Mouse (Mus musculus): ENCODE results near the gene Peli3. TPM values are rescaled to one million over a fixed set of nuclear protein-coding genes. Genes with fewer than 3 reads are reported as not detected.

Peli3 gene
- polyA plus RNA-seq, 1 experiment from 2014 or later: 0.81 TPM

- Histone ChIP-seq H3K4me2 (ENCODE audit: low read length) (no peak overlapping the region), H3K9ac (ENCODE audit: low read length) (no peak overlapping the region), H3K4me1 (ENCODE audit: control insufficient read depth in 2 of 2, insufficient read depth in 2 of 2, low read length in 2 of 2) (no peaks in the 10 kb centered on the region), H3K36me3 (ENCODE audit: control insufficient read depth, insufficient read depth, low read length) (no peaks in the 10 kb centered on the region; the same call in 1 of the 2 replicates), H3K27ac (replicated peaks in 1 of 2; ENCODE audit: control insufficient read depth in 1 of 2, insufficient read depth in 1 of 2, low read depth in 2 of 2, low read length in 2 of 2) (no peak overlapping the region), H3K4me3 (ENCODE audit: control insufficient read depth in 1 of 2, insufficient read depth in 1 of 2, low read depth in 1 of 2, low read length in 2 of 2) (no peak overlapping the region), H3K27me3 (ENCODE audit: control insufficient read depth, insufficient read depth, low read length) (no peaks in the 10 kb centered on the region), H3K9me3 (ENCODE audit: control insufficient read depth, low read length) (no peaks in the 10 kb centered on the region)
- ATAC-seq (ENCODE audit: insufficient number of reproducible peaks, insufficient read depth, low FRiP score, low read depth): no peak
- WGBS: 78% methylated on average over 4 of the region's 4 CpGs
Observed at GRCm38 (mm10) chr19:4883961-4884360, 59.0 kb downstream of the Peli3 start.

Other genes with a start within 250 kb of the Peli3 start
- gene Gm960, start 244.5 kb downstream of the Peli3 start, polyA plus RNA-seq (2014; fragmentation: Nextera tagmentation; extraction: Ambion mirVana): 1.1 TPM in 2 replicates
- 0.24 and 0.27 TPM in 2 replicates for gene Sptbn2, start 232.0 kb downstream of the Peli3 start, polyA plus RNA-seq (2014; fragmentation: Nextera tagmentation; extraction: Ambion mirVana)
- gene Rbm4b, start 186.6 kb downstream of the Peli3 start, polyA plus RNA-seq (2014; fragmentation: Nextera tagmentation; extraction: Ambion mirVana): 34.1 and 35.2 TPM in 2 replicates
- 55.9 and 63.1 TPM in 2 replicates for gene Rbm4, start 149.2 kb downstream of the Peli3 start, polyA plus RNA-seq (2014; fragmentation: Nextera tagmentation; extraction: Ambion mirVana)
- 20.9 and 24.4 TPM in 2 replicates for gene Gm21992, start 131.5 kb downstream of the Peli3 start, polyA plus RNA-seq (2014; fragmentation: Nextera tagmentation; extraction: Ambion mirVana)
- gene Rbm14, start 131.5 kb downstream of the Peli3 start, polyA plus RNA-seq (2014; fragmentation: Nextera tagmentation; extraction: Ambion mirVana): 41.5 and 42.6 TPM in 2 replicates
- gene Ccs, start 103.8 kb downstream of the Peli3 start, polyA plus RNA-seq (2014; fragmentation: Nextera tagmentation; extraction: Ambion mirVana): 38.8 and 39.0 TPM in 2 replicates
- gene Ccdc87, start 103.8 kb downstream of the Peli3 start, polyA plus RNA-seq (2014; fragmentation: Nextera tagmentation; extraction: Ambion mirVana): not detected in 2 replicates
- 36.9 and 39.2 TPM in 2 replicates for gene Ctsf, start 88.0 kb downstream of the Peli3 start, polyA plus RNA-seq (2014; fragmentation: Nextera tagmentation; extraction: Ambion mirVana)
- gene Actn3, start 65.2 kb downstream of the Peli3 start, polyA plus RNA-seq (2014; fragmentation: Nextera tagmentation; extraction: Ambion mirVana): 1.5 and 2.0 TPM in 2 replicates
- 7.2 and 8.2 TPM in 2 replicates for gene Zdhhc24, start 64.5 kb downstream of the Peli3 start, polyA plus RNA-seq (2014; fragmentation: Nextera tagmentation; extraction: Ambion mirVana)
- gene Bbs1, start 36.5 kb downstream of the Peli3 start, polyA plus RNA-seq (2014; fragmentation: Nextera tagmentation; extraction: Ambion mirVana): 1.5 and 2.4 TPM in 2 replicates
- gene Dpp3, start 14.8 kb downstream of the Peli3 start, polyA plus RNA-seq (2014; fragmentation: Nextera tagmentation; extraction: Ambion mirVana): 60.8 and 71.8 TPM in 2 replicates
- 110 and 111 TPM in 2 replicates for gene Mrpl11, start 19.0 kb upstream of the Peli3 start, polyA plus RNA-seq (2014; fragmentation: Nextera tagmentation; extraction: Ambion mirVana)
- gene Npas4, start 47.2 kb upstream of the Peli3 start, polyA plus RNA-seq (2014; fragmentation: Nextera tagmentation; extraction: Ambion mirVana): 0.18 TPM in 1 of 2 replicates, not detected in the other
- 10.2 and 10.9 TPM in 2 replicates for gene Slc29a2, start 80.7 kb upstream of the Peli3 start, polyA plus RNA-seq (2014; fragmentation: Nextera tagmentation; extraction: Ambion mirVana)
- 49.9 and 53.1 TPM in 2 replicates for gene B4gat1, start 95.7 kb upstream of the Peli3 start, polyA plus RNA-seq (2014; fragmentation: Nextera tagmentation; extraction: Ambion mirVana)
- gene AC124502.3, start 95.8 kb upstream of the Peli3 start, polyA plus RNA-seq (2014; fragmentation: Nextera tagmentation; extraction: Ambion mirVana): 1.3 and 1.4 TPM in 2 replicates
- 27.5 and 31.2 TPM in 2 replicates for gene Brms1, start 98.2 kb upstream of the Peli3 start, polyA plus RNA-seq (2014; fragmentation: Nextera tagmentation; extraction: Ambion mirVana)
- 1.9 and 2.7 TPM in 2 replicates for gene Rin1, start 107.4 kb upstream of the Peli3 start, polyA plus RNA-seq (2014; fragmentation: Nextera tagmentation; extraction: Ambion mirVana)
- gene Cd248, start 125.0 kb upstream of the Peli3 start, polyA plus RNA-seq (2014; fragmentation: Nextera tagmentation; extraction: Ambion mirVana): 15.3 and 16.8 TPM in 2 replicates
- 3.7 and 3.9 TPM in 2 replicates for gene Tmem151a, start 142.4 kb upstream of the Peli3 start, polyA plus RNA-seq (2014; fragmentation: Nextera tagmentation; extraction: Ambion mirVana)
- 112 and 122 TPM in 2 replicates for gene Yif1a, start 145.4 kb upstream of the Peli3 start, polyA plus RNA-seq (2014; fragmentation: Nextera tagmentation; extraction: Ambion mirVana)
- 4.4 and 5.4 TPM in 2 replicates for gene Cnih2, start 155.4 kb upstream of the Peli3 start, polyA plus RNA-seq (2014; fragmentation: Nextera tagmentation; extraction: Ambion mirVana)
- gene Rab1b, start 163.9 kb upstream of the Peli3 start, polyA plus RNA-seq (2014; fragmentation: Nextera tagmentation; extraction: Ambion mirVana): 223 and 231 TPM in 2 replicates
- gene Klc2, start 175.4 kb upstream of the Peli3 start, polyA plus RNA-seq (2014; fragmentation: Nextera tagmentation; extraction: Ambion mirVana): 16.5 and 20.7 TPM in 2 replicates